Mouse (Mus musculus) layer of hippocampus, adult 9-10 months (tissue): Measurements from ENCODE around the gene Rab3il1.

Experiments used
- DNase-seq: peaks from one replicate; pipeline ENCODE4 v3.0.0; 2022; ENCODE audit warnings: low spot score

Rab3il1 gene

DNA sequence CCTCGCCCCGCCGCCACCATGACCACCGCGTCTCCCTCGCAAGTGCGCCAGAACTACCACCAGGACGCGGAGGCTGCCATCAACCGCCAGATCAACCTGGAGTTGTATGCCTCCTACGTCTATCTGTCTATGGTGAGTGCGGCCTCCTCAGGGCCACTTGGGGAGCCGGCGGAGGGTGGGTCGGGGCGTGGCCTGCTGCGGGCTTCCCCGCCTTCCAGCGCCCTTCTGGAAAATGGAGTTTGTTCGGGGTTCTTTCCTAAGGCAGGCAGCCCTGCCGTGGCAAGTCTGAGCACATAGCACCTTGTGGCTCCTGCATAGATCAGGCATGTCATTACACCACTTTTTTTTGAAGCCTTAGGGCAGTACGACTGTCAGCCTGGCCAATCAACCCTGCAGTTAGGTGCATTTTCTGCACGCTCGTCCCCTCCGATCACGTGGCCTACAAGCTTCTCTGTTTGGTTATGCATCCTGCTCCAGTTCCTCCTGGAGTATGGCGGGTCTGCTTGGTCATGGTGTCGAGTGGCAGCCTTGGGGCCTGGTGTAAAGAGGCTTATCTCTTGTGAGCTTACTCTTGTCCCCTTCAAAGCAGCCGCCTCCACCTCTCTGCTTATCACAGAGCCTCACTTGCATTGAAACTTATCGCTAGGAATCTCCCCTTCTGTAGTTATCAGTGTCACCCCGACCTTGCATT is 18.5 kb upstream of the Rab3il1 start:
- no peak for DNase-seq

DNA sequence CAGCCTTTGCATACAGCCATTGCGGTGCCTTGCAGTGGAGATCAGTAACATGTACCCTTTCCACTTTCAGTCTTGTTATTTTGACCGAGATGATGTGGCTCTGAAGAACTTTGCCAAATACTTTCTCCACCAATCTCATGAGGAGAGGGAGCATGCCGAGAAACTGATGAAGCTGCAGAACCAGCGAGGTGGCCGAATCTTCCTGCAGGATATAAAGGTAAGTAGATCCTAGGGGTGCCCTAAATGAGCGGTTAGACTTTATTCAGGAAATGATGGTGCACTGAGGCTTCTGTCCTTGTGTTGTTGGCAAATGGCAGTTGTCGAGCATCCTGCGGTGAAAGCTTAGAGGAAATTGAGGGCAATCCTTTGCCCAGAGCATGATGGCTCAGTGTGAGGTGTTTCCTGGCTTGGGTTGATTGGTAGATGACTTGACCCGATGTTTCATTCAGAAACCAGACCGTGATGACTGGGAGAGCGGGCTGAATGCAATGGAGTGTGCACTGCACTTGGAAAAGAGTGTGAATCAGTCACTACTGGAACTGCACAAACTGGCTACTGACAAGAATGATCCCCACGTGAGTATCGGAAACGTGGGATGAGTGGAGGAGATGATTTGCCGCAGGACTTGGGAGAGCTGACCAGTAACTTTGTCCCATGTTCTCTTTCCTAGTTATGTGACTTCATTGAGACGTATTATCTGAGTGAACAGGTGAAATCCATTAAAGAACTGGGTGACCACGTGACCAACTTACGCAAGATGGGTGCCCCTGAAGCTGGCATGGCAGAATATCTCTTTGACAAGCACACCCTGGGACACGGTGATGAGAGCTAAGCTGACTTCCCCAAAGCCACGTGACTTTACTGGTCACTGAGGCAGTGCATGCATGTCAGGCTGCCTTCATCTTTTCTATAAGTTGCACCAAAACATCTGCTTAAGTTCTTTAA is 17.1 kb upstream of the Rab3il1 start:
- no peak for DNase-seq

DNA sequence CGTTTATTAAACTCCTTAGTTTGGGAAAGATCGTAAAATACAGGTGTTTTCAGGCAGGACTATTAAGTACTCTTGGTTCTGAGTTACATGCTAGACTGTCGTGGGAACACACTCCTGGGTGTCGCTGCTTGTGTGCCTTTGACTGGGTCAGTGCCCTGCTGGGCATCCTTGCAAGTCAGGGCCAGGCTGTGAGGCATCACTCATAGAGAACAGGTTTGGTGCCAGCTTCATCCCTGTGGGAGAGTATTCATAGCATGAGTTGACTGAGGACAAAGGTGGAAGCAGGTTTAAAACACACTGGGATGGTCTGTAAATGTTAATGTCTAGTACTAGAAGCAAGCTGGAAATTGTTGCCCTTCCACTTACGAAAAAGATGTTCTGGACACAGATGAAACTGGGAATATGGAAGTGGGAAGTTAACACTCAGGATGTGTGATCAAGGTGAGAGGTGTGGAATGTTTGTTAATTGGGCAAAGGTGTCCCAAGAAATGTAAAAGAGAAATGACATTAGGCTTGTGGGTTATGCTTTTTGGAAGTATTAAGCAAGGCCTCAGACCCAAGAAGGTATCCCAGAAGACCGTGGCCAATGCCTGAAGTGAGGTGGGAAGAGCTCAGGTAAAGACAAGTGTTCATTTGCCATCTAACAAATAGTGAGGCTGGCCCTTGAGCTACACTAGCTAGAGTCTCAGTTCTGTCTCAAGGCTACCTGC is 16.1 kb upstream of the Rab3il1 start:
- no peak for DNase-seq

DNA sequence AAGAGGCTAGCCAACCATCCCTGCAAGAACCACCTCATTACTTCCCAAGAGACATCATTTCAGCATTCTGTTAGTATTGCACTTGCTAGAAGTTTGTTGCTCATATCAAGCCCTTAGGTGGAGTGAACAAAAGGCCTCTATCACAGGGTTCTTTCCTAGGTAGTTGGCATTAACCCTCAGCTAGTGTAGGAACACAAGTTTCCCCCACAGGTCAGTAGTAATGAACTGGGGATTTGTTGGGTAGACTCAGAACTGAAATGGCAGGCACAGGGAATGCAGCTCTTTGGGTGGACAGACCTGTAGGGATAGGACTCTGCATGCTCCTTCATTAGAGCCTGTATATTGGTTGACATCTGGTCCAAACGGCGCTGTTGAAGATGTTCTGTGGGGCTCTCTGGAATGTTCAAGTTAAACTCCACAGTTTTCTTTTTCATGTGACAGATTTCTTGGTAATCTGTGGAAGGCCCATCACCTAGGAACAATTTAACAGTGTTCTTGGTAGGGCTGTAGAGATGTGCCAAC is 15.5 kb upstream of the Rab3il1 start:
- DNase-seq, result no peak

DNA sequence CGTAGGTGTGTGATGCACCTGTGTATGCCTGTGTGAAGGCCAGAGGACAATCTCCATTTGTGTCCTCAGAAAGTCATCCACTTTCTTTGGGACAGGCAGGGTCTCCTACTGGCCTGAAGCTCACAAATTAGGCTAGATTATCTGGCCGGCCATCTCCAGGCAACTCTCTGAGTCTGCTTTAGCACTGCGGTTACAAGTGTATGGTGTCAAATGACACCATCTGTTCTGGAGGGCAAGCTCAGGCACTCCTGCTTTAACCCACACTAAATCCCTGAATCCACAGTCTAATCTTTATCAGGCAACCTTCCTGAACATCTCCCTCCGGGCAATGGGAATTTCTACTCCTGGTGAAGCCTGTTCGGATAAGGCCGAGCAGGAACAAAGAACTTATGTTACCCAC is 14.3 kb upstream of the Rab3il1 start:
- no peak for DNase-seq

DNA sequence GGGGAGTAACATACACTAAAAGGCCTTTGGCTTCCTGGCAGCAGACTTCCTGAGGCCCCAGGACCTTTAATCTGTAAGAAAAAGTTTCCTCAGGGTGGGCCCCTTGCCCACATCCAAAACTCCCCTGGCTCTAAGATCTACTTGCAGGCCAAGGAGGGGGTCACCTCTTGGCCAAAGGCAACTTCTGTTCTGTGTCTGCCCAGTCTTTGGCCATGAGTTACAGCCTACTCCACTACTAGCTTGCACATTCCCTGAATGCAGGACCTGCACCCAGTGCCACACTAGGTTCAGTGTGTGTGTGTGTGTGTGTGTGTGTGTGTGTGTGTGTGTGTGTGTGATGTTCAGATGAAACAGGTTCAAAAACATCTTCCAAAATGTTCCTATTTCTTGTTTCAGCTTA is 13.9 kb upstream of the Rab3il1 start:
- DNase-seq, result no peak

DNA sequence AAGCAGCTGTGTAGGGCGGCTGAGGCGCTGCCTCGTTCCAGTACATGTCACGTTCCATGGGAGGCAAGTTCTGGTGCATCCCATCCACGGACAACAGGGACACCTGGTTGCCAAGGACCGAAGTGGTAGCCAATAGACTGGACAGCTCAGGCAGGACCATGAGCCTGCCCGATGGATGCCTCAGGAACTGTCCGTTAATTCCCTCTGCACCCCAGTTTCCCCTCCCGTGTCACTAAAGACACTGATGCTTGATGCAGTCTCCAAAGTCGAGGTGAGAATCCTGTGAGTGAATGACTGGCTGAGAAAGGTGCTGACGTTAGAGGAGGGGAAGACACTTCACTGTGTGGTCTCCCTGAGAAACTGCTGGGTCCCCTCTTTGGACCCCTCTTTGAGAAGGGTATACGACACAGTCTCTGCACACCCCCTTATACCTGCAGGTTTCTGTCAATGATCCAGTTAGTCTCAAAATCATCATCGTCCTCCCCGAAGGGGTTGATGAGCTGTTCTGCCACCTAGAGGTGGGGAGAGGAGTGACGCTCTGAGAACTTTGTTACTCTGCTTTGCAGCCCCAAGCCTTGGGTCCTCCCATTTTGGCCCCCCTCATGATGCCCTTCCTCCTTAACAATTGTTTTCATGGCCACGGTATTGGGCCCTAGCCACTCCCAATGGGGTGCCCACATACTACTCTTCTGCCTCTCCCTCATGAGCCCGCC is 12.1 kb upstream of the Rab3il1 start:
- no peak for DNase-seq

DNA sequence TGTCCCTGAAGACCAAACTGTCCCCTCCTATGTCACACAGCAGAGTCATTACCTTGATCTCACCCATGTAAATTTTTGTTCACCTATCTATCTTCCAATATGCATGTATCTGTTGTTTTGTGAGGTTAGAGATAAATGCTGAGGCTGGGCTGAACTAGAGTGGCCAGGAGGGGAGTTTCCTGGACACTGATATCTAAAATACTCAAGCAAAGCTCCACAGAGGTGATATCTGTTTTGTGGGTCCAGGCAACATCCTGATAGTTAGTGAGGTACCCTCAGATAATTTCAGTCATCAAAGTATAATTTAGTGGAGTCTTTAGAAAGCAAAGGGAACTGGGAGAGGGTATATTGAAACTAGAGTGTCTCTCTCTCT is 11.6 kb upstream of the Rab3il1 start:
- no peak for DNase-seq

DNA sequence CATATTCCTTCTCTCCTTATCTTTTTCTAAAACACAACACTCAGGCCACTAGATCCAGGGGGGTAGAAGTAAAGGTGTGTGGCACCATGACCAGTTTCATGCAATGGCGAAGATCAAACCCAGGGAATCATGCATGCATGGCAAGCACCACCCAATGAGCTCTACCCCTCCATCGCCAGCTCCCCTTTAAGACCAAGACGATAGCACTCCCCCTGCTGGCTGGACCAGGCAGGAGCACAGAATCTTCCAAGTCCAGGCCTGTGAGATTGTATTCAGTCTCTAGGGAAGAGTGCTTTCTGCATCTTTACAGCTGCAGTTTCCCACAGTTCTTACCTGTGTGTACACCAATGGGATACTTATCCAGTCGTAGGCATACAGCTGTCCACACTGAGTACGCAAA is 10.2 kb upstream of the Rab3il1 start:
- peak; percentile 68 for DNase-seq

DNA sequence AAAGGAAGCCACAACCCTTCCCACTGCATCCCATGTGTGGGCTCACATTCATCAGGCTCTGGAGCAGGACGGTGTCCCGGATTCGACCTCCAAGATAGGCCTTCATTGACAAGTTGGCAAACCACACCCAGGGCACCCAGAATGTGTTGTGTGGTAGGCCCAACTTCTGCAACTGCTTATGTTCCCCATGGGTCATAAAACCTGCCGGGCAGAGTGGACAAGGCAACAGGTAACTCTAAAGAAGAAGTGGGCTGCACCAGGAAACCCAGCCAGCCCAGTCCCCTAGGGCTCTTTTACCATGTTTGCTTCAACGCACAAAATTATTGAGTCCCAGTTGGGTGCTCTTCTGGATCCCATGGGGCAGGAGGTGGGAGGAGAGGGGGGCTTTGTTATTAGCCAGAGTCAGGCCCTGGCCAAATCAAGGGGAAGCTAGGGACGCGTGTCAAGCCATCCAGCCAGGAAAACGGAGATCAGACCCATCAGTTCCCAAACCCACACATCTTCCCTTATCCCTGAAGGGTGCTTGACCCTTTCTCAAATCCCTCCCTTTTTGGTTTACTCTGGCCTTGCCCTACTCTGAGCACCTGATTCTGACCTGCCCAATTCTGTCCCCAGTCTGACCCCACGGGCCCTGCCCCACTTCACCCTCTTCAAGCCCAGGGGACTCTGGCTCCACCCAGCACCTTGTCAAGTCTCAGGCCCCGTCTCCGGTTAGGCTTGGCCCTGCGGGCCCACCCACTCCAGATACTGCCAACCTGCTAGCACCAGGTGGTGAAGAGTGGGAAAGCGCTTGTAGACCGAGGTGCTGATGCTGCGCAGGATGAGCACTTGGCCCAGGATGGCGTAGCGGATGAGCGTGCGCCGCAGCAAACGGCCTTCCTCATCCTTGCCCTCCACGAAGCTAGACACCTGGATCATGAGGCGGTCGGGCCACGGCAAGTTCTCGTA is 9.2 kb upstream of the Rab3il1 start:
- DNase-seq, result no peak

DNA sequence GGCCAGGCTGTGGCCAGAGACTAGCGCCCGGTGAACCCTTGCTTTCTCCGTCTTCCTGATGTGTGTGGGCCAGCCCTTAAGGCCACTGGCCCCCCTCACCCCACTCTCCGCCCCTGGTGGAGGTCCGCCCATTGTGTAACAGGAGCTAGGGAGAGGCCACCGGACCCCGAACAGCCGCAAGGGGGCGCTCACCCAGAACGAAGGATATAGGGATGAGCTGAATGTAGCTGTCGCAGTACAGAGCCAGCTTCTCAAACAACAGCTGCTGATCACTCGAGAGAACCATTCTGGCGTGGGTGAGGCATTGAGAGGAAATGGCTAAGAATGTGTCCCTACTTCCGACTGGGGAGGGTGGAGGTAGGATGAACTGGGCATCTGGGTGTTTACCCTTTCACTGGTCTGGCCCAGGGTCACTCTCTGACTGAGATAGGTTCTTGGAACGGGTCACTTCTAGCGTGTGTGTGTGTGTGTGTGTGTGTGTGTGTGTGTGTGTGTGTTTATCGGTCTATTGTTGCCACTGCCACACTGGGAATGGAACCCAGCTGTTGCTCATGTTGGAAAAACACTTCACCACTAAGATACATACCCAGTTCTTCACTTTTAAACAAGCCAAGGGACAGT is 8.3 kb upstream of the Rab3il1 start:
- DNase-seq, result peak; percentile 73

DNA sequence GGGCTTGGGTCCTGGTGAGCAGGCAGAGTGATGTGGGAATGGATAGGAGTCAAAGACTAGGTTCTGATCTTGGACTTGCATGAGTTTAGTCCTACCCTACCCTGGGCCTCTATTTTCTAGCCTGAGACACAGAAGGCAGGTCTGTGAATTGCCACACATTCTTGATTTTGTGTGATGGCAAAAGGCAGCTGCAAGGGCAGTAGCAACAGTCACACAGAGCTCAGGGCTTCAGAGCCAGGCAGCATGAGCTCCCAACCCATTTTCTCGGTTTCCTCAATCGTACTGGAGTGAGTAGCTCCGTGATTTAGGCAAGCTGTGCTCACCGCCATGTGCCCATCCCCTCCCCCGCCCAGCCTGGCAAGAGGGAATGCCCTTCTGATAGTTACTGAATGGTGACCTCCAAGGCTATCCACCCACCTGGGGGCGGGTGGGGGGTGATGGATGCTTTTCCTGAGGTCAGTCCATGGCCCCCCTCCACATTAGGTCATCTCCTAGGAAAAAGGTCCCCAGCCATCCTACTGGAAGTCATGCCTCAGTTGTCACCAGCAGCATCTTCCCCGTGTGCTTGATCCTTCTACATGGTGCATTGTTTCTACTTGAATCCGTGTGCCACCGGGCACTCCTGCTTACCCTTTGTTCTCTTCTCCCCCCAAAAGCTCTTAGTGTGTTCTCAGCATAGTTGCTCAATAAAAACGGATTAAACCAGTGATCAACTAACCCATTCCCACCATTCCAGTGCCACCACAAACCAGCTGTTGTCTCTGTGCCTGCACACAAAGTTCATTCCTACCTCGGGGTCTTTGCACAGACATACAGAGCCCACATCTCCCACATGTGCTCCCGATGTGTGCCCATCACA is 4.0 kb upstream of the Rab3il1 start:
- DNase-seq, result no peak

DNA sequence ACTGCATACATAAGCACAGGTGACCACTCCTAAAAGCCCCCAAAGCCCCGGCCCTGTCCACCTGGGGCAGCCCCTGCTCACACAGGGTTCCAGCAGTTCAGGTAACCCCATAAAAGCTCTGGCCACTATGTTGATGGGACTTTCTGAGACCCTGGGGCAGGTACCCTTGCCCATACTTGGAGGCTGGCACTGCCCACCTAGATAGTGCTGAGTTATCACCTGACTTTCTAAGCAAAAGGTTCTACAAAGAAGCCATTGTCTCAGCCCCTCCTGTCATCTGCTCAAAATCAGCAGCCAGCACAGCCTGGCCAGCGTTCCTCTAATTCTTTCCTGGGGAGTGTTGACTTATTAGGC is 3.4 kb upstream of the Rab3il1 start:
- no peak for DNase-seq

DNA sequence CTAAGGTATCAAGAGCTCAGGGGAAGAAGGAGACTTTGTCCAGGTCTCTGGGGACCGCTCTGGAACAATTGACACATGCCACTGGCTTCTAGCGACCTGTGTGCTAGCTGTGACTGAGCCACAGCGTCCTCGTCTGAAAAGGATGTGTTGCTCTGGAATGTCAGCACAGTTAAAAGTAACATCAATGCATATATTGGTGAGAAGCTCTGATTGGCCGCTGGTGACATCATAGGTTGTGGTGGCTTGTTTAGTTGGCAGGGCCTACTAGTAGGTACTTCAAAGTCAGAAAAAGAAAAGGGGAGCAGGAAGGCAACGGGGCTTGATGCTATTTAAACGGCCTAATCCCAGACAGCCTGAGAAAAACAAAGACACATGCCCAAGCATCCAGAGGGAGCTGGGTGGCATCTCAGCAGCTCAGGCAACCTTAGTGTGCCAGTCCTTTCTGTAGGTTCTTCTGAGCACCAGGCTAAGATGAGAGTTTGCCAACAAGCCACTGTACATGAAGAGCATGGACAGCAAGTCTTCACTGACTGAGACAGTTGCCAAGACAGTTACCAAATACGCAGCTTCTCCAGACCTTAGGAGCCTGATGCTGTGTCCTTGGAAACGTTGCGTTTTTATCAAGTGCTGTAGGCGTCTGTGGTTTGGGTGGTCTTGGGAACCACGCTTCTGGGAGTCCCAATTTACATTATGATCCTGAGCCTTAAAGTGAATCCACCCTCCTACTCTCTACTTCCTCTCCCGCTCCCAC is 2.6 kb upstream of the Rab3il1 start:
- no peak for DNase-seq

DNA sequence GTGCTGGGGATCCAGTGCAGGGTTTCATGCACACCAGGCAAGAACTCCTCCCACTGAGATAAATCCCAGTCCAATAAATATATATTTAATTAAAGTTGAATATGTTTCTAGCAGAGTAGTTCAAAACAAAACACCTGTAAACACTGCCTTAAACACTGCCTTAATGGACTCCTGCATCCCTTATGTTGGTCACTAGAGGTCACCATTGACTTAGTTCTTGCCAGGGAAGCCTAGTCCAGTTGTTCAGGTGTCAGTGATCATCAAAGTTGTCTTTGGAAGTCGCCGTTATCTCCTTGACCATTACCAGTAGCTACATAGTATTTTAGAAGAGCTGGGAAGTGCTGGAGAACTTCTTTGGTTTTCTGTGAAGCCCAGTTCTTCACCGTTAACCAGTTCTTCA is 1.1 kb upstream of the Rab3il1 start:
- peak; percentile 63 for DNase-seq

DNA sequence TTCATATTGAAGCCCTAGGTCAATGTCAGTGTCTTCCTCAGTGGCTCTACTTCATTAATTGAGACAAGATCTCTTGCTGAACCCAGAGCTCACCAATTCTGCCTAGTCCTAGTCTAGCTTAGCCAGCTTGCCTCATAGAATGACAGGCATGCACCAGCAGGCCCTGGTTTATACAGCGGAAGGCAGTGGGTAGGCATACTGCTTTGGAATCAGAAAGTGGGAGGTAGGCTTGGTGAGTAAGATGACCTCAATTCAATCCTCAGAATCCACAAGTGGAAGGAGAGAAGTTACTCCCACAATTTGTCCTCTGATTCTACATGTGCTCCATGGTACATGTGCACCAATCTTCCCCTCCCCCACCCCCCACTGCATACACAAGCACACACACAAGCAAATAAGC is 2.2 kb downstream of the Rab3il1 start:
- DNase-seq, result no peak

DNA sequence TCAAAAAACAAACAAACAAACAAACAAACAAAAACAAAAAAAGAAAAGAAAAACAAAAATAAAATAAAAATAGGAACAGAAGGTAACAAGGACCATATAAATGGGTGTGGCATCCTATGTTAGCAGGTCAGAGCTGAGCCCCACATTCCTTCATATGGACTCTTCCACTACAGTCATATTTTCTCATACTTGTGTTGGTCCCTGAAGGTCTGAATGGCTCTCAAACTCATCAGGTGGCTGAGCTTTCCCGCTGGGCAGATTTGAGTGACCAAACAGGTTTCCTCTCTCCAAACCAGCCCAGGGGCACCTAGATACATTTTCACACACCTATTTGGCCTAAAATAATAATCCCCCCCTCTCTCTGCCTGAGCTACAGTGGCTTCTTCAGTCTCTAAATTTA is 9.9 kb downstream of the Rab3il1 start:
- no peak for DNase-seq

DNA sequence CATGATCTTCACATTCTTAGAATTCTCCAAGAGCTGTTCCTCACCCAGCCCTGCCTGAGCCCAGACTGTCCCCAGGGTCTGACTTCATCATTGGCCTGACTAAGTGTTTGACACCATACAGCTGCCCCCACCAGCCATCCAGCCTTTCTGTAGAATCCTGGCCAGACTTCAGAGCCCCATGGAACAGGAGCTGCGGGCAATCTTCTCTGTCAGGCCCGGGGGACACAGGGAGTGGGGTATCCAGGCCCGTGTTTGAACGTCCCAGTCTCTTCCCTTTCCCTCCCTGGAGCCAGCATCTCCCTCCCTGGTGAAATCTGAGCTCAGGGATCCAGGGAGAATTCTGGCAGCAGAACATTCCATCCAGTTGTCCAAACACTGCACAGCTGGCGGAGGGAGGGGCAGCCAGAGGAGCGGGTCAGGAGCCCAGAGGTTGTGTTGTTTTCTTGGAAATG is 11.4 kb downstream of the Rab3il1 start:
- no peak for DNase-seq

DNA sequence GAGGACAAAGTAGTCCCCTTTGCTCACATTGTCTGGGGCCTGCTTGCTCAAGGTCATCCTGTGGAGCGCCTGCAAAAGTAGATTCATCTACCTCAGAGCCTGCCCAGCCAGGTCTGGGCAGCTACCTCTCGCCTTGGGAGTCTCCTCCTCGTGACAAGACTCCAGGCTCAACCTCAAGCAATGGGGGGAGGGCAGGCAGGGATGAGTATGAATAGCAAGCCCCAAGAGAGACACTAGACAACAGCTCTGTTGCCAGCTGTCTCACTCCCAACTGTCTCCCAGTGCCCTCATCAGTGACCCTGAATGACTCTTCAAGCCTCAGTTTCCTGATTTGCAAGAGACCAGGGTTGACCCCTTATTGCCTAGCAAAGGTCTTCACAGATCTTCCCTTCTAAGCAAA is 11.9 kb downstream of the Rab3il1 start:
- no peak for DNase-seq
